Mouse (Mus musculus): ENCODE measurements around the gene Stx1a. TPM values are rescaled to one million over a fixed set of nuclear protein-coding genes. Genes with fewer than 3 reads are reported as not detected.
A peak's percentile ranks its signal among the peaks of the same experiment; 100 is the strongest.

Gene Stx1a
- total and polyA plus RNA-seq, 2 experiments from 2014 or later: 152 to 171 TPM

DNA sequence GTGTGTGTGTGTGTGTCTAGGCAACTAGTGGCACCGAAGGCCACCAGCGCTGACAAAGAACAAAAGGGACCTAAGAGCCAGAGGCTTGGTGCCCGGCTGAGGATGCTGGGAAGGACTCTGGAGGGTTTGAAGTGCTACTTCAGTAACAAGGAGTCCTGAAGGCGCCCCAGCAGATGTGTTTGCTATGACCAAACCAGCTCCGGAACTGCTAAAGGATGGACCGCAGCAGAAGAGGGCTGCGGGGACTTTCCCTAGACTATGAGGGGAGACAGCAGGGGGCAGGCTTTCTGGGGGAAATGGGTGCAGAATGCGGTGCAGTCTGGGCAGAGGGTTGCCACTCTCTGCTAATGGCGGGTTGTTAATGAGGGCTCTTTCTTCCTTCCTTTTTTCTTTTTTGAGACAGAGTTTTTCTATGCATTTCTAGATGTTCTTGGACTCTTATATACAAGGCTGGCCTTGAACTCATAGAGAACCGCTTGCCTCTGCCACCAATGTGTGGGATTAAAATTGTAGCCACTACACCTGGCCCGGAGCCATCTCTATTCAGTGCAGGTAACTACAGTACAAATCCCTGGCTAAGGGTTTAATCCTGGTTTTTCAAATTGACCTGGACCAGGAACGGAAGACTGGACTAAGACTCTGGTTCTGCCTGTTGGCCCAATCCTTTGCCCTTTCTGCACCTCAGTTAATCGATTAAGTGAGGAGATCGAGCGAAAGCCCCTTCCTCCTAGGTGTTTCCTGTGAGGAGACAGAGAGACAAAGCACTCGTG lies 15.3 kb upstream of the Stx1a start:
- no peak for DNase-seq
- peak; percentile 25 for TF ChIP-seq CTCF (IDR thresholded peaks at IDR 0.05; ENCODE audit: low read depth)

DNA sequence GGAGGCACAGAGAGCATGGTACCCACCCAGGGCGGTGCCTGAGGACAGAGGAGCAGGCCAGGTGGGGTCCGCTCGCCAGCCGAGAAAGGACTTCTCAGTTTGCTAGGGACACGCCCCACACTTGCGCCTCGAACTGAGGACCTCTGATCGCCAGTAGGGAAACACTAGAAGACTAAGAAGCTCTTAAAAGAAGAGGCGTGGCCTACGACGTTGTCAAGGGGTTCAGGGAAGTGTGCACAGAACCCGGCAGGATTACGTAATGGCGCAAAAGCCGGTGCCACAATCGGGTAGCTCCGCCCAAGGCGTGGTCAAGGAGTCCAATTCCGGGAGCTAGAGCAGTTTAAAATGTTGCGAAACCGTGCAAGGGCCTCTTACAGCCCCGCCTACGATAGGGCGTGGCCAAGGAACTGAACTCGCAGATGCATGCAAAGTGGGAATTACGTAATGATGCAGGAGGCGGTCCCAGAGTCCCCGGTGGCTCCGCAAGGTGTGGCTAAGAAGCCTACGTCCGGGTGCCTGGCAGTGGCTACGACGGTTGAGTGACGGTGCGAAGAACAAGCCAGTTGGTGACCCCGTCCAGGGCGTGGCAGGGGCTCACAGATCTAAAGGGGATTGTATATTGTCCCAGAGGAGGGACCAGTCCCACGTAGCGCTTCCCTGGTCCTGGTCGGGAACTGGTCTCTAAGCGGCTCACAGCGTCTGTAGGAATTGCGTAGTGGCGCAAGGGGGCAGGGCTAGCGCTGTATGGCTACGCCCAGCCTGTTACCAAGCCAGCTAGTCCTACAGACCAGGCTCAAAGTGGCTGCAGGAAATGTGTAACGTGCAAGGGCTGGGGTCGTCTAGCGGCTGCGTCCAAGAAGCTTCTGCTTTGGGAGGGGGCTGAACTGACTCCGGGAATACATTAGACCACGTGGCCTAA lies 14.4 kb upstream of the Stx1a start, which contains the start of gene Abhd11:
Abhd11 (plus strand) TSS at position 482 of the 919 bp plus-strand sequence.
- under 1% methylated on average over 52 of the region's 52 CpGs for whole genome bisulfite sequencing
- H3K4me3 ChIP-seq (ENCODE audit: low read depth, low read length): peak within 1 kb of the TSS; percentile 64
- H3K4me2 ChIP-seq (ENCODE audit: low read depth): peak within 1 kb of the TSS; percentile 65
- H3K4me1 ChIP-seq (ENCODE audit: insufficient read depth): 0 out of 2 replicates have a peak, but pooled peaks cover 8% of the 10 kb centered on the region
- ATAC-seq (peak; percentile 91), DNase-seq (peak; percentile 100)
- H3K36me3 ChIP-seq (ENCODE audit: insufficient read depth): no peaks in the 10 kb centered on the region
- no peaks in the 10 kb centered on the region for H3K9me3 ChIP-seq (ENCODE audit: low read length)
- no peaks in the 10 kb centered on the region for H3K27me3 ChIP-seq (ENCODE audit: insufficient read depth, low read length)
- H3K27ac ChIP-seq (ENCODE audit: low read depth, low read length): peak within 1 kb of the TSS; percentile 98
- TF ChIP-seq CTCF (IDR thresholded peaks at IDR 0.05; ENCODE audit: low read depth): peak; percentile 46
- peak within 1 kb of the TSS; percentile 75 for H3K9ac ChIP-seq

More for the DNA sequence above, 15.3 kb upstream of the Stx1a start:
- no peaks in the 10 kb centered on the region for H3K9me3 ChIP-seq (ENCODE audit: low read length)
- H3K4me3 ChIP-seq (ENCODE audit: low read depth, low read length): peak overlapping the region; percentile 64
- 0 out of 2 replicates have a peak, but pooled peaks cover 8% of the 10 kb centered on the region for H3K4me1 ChIP-seq (ENCODE audit: insufficient read depth)
- H3K27me3 ChIP-seq (ENCODE audit: insufficient read depth, low read length): no peaks in the 10 kb centered on the region
- H3K36me3 ChIP-seq (ENCODE audit: insufficient read depth): no peaks in the 10 kb centered on the region
- H3K27ac ChIP-seq (ENCODE audit: low read depth, low read length): peak overlapping the region; percentile 98
- H3K9ac ChIP-seq: peak overlapping the region; percentile 68
- 32% methylated on average over 16 of the region's 16 CpGs for WGBS
- ATAC-seq: no peak
- H3K4me2 ChIP-seq (ENCODE audit: low read depth): peak overlapping the region; percentile 65

DNA sequence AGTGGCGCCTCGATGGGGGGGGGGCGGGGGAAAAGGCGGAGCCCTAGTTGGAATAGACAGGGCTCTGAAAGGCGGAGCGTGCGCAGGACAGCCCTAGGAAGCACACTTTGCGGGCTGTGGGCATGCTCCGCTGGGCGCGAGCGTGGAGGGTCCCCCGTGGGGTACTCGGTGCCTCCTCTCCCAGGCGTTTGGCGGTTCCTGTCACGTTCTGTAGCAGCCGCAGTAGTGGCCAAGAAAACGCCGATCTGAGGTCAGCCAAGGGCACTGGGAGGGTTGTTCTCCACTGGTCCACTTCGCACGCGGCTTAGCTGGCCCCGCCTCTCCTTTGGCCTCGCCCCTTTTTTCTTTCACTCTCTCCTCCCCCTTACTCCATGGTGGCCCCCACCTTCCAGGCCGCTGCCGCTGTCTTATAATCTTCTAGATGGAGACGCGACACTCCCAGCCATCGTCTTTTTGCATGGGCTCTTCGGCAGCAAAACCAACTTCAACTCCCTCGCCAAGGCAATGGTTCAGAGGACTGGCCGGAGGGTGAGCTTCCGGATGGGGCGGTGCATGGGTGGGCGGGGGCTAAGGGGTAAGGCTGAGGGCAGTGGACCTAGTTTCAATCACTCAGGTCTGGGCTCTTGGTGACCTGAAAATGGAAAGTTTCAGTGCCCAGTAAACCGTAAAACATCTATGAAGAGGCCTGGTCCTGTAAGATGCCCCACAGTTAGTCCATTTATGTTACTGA lies 13.5 kb upstream of the Stx1a start:
- Histone ChIP-seq H3K4me1 (ENCODE audit: insufficient read depth) (0 out of 2 replicates have a peak, but pooled peaks cover 8% of the 10 kb centered on the region), H3K9ac (peak overlapping the region; percentile 75), H3K4me3 (ENCODE audit: low read depth, low read length) (peak overlapping the region; percentile 64), H3K27ac (ENCODE audit: low read depth, low read length) (peak overlapping the region; percentile 98), H3K4me2 (ENCODE audit: low read depth) (peak overlapping the region; percentile 65), H3K36me3 (ENCODE audit: insufficient read depth) (no peaks in the 10 kb centered on the region), H3K9me3 (ENCODE audit: low read length) (no peaks in the 10 kb centered on the region), H3K27me3 (ENCODE audit: insufficient read depth, low read length) (no peaks in the 10 kb centered on the region)
- 2% methylated on average over 35 of the region's 37 CpGs for WGBS
- ATAC-seq: peak; percentile 81
- DNase-seq: peak; percentile 94
- TF ChIP-seq CTCF (IDR thresholded peaks at IDR 0.05; ENCODE audit: low read depth): no peak

DNA sequence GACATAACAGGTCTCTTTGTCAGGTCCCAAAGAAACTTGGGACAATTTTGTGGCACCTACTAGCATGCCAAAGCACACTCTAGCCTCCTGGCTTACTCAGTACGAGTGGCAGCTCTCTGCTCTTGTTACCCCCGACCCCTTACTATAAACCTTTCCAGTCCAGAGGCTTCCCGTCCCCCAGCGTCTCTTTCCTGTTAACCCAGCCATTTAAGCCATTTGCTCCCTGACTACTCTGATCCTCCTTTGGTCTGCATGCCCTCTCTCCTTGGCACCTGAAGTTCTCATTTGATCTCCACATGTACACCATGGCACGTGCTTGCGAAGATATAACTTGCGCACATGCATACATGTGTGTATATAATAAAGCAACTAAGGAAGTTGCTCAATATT lies 13.0 kb upstream of the Stx1a start:
- ATAC-seq (no peak), DNase-seq (no peak)
- Histone ChIP-seq H3K27me3 (ENCODE audit: insufficient read depth, low read length) (no peaks in the 10 kb centered on the region), H3K36me3 (ENCODE audit: insufficient read depth) (no peaks in the 10 kb centered on the region), H3K27ac (ENCODE audit: low read depth, low read length) (no peak overlapping the region; the same call in 1 of the 2 replicates), H3K9ac (peak overlapping the region; percentile 75), H3K4me3 (ENCODE audit: low read depth, low read length) (peak overlapping the region; percentile 64), H3K4me2 (ENCODE audit: low read depth) (peak overlapping the region; percentile 65), H3K9me3 (ENCODE audit: low read length) (no peaks in the 10 kb centered on the region), H3K4me1 (ENCODE audit: insufficient read depth) (0 out of 2 replicates have a peak, but pooled peaks cover 8% of the 10 kb centered on the region)
- 53% methylated on average over 7 of the region's 7 CpGs for WGBS
- TF ChIP-seq CTCF (IDR thresholded peaks at IDR 0.05; ENCODE audit: low read depth): no peak

GRCm38 (mm10) chr5:135010841-135011743 lies 12.2 kb upstream of the Stx1a start:
- Histone ChIP-seq H3K9ac (no peak overlapping the region), H3K27ac (ENCODE audit: low read depth, low read length) (no peak overlapping the region), H3K27me3 (ENCODE audit: insufficient read depth, low read length) (no peaks in the 10 kb centered on the region), H3K4me3 (ENCODE audit: low read depth, low read length) (no peak overlapping the region), H3K4me1 (ENCODE audit: insufficient read depth) (0 out of 2 replicates have a peak, but pooled peaks cover 8% of the 10 kb centered on the region), H3K9me3 (ENCODE audit: low read length) (no peaks in the 10 kb centered on the region), H3K4me2 (ENCODE audit: low read depth) (peak overlapping the region; percentile 65; the same call in 1 of the 2 replicates), H3K36me3 (ENCODE audit: insufficient read depth) (no peaks in the 10 kb centered on the region)
- TF ChIP-seq CTCF (IDR thresholded peaks at IDR 0.05; ENCODE audit: low read depth): no peak
- ATAC-seq (no peak), DNase-seq (no peak)
- WGBS: 81% methylated on average over 25 of the region's 25 CpGs
